Mouse (Mus musculus) large intestine, adult 2 months (tissue): Measurements from ENCODE around the gene Eif2b3. TPM values are rescaled to one million over a fixed set of nuclear protein-coding genes. Genes with fewer than 3 reads are reported as not detected.

Experiments used
- DNase-seq: peaks from one replicate; pipeline ENCODE4 v3.0.0-alpha.2; 2012; ENCODE audit warnings: low read depth, low spot score
- WGBS: fragments of 180-500 bp; shearing (Covaris S2); methylation state at CpG from one replicate; pipeline ENCODE4 v1.1.7; 2018; 5-methylcytosine and 5-hydroxymethylcytosine counted together
- polyA plus RNA-seq: library from polyadenylated mRNA; depleted of rRNA; stranded (reverse); fragments of >200 nt; gene quantifications from 2 replicates; pipeline ENCODE4 v1.2.3, GENCODE M21; 2012; rRNA removed

Gene Eif2b3
- polyA plus RNA-seq = 5.2 and 7.1 TPM in 2 replicates

- under 1% methylated on average over 61 of the region's 61 CpGs for WGBS
- peak; percentile 66 for DNase-seq
Measured at GRCm38 (mm10) chr4:117019206-117020134, at the start of gene Eif2b3. Gene Eif2b3 (plus strand): TSS chr4:117019402.

- DNase-seq = no peak
- WGBS = 57% methylated on average over 2 of the region's 2 CpGs
Measured at GRCm38 (mm10) chr4:116976503-116976902, 42.7 kb upstream of the Eif2b3 start.

GRCm38 (mm10) chr4:116985681-116986080 is 33.5 kb upstream of the Eif2b3 start:
- WGBS = 88% methylated on average over 7 of the region's 7 CpGs
- no peak for DNase-seq

- WGBS = 45% methylated on average over 17 of the region's 17 CpGs
- peak; percentile 52 for DNase-seq
Measured at GRCm38 (mm10) chr4:116986400-116987121, 32.6 kb upstream of the Eif2b3 start.

- no peak for DNase-seq
- WGBS = 28% methylated on average over 5 of the region's 5 CpGs
Measured at GRCm38 (mm10) chr4:116987122-116987456, 32.1 kb upstream of the Eif2b3 start.

- no peak for DNase-seq
- WGBS = 88% methylated on average over 6 of the region's 6 CpGs
Measured at GRCm38 (mm10) chr4:116989731-116990130, 29.5 kb upstream of the Eif2b3 start.

GRCm38 (mm10) chr4:116991366-116991765 is 27.8 kb upstream of the Eif2b3 start:
- 6% methylated on average over 7 of the region's 7 CpGs for WGBS
- DNase-seq = peak; percentile 68

GRCm38 (mm10) chr4:116993672-116994621 is 25.3 kb upstream of the Eif2b3 start, which contains the start of gene Urod:
Gene Urod (minus strand): TSS chr4:116994413.
- WGBS = 1% methylated on average over 38 of the region's 38 CpGs

GRCm38 (mm10) chr4:116995131-116995797 is 23.9 kb upstream of the Eif2b3 start, which contains the start of gene Hectd3:
Gene Hectd3 (plus strand): TSS chr4:116995317.
- DNase-seq = peak; percentile 61
- under 1% methylated on average over 58 of the region's 58 CpGs for WGBS

More at GRCm38 (mm10) chr4:116993672-116994621, 25.3 kb upstream of the Eif2b3 start, which contains the start of gene Urod:
- peak; percentile 86 for DNase-seq

GRCm38 (mm10) chr4:116995798-116996135 is 23.4 kb upstream of the Eif2b3 start:
- WGBS = under 1% methylated on average over 16 of the region's 16 CpGs
- peak; percentile 62 for DNase-seq

GRCm38 (mm10) chr4:116999513-117000154 is 19.6 kb upstream of the Eif2b3 start:
- DNase-seq = no peak
- WGBS = 94% methylated on average over 17 of the region's 17 CpGs

GRCm38 (mm10) chr4:117001957-117002356 is 17.2 kb upstream of the Eif2b3 start:
- 93% methylated on average over 16 of the region's 16 CpGs for WGBS
- no peak for DNase-seq

- DNase-seq = peak; percentile 38
- 59% methylated on average over 38 of the region's 38 CpGs for WGBS
Measured at GRCm38 (mm10) chr4:117002543-117003521, 16.4 kb upstream of the Eif2b3 start.

GRCm38 (mm10) chr4:117004649-117005048 is 14.6 kb upstream of the Eif2b3 start:
- DNase-seq = no peak
- 92% methylated on average over 4 of the region's 4 CpGs for WGBS

- 70% methylated on average over 7 of the region's 7 CpGs for WGBS
Measured at GRCm38 (mm10) chr4:117005611-117006400, 13.4 kb upstream of the Eif2b3 start.

GRCm38 (mm10) chr4:117007058-117007457 is 12.1 kb upstream of the Eif2b3 start:
- no peak for DNase-seq
- WGBS = 52% methylated on average over 3 of the region's 3 CpGs

More at GRCm38 (mm10) chr4:117005611-117006400, 13.4 kb upstream of the Eif2b3 start:
- no peak for DNase-seq
